Mouse (Mus musculus) layer of hippocampus, adult 18-20 months (tissue): ENCODE measurements around the gene Tubb4b. TPM values are rescaled to one million over a fixed set of nuclear protein-coding genes. Genes with fewer than 3 reads are reported as not detected.

ENCODE experiments used
- DNase-seq, 2 experiments: peaks; one replicate each; pipeline ENCODE4 v3.0.0; 2022; ENCODE audit warnings: low spot score in 2 of 2
- total RNA-seq, 2 experiments: library from RNA; stranded (reverse); gene quantifications; 2 replicates each; pipeline ENCODE4 v1.2.3; 2021

The Tubb4b gene
- total RNA-seq, 2 experiments from 2014 or later = 277 to 310 TPM

GRCm38 (mm10) chr2:25225811-25226379, 1.4 kb upstream of the Tubb4b start:
- no peak for DNase-seq

GRCm38 (mm10) chr2:25224766-25225752, 557 bp upstream of the Tubb4b start:
- DNase-seq = peak; percentile 100

- peak in 1 of 2 experiments; percentile 77 for DNase-seq
These were observed 616 bp downstream of the Tubb4b start for GRCm38 (mm10) chr2:25223681-25224491.

GRCm38 (mm10) chr2:25221331-25221772, 3.1 kb downstream of the Tubb4b start:
- no peak for DNase-seq

GRCm38 (mm10) chr2:25218445-25218844, 6.1 kb downstream of the Tubb4b start, which contains the start of gene Fam166a:
Fam166a (plus strand) TSS chr2:25218745.
- DNase-seq = no peak

DNA sequence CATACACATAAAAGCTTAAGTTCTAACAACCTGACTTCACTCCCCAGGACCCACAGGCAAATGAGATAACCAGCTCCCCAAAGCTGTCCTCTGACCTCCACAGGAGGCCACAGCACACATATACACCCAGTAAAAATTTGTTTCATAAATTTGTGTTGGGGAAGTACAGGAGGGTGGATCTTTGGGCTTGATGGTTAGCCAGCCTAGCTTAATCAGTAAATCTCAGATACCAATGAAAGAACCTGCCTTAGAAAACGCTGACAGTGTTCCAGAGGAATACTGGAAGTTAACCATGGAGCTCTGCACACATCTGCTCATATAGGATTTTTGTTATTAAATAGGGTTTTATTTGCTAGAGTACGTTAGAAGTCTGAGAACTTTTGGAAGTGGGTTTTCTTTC, 6.8 kb downstream of the Tubb4b start:
- DNase-seq = no peak

DNA sequence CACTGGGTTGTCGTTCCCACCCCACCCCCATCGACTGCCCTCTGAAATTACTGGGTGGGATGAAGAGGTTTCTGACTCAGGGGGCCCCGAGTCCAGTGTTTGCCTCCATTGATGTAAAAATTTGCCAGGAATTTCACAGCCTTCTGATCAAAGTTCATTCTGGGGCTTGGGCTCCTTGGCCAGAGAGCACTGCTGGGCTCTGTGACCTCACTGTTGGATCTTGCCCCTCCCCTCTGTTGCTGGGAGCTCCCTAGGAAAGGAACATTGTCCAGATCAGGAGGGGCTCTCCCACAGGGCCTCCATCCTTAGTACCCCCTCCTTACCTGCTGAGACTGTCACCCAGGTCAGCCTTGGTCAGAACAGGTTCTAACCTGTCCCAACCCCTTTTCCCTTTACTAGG, 10.1 kb downstream of the Tubb4b start, which contains the start of gene Stpg3:
Stpg3 (minus strand) TSS at position 194 of the 400 bp plus-strand sequence.
- DNase-seq = no peak

- DNase-seq = no peak
These were observed 11.1 kb downstream of the Tubb4b start for GRCm38 (mm10) chr2:25213266-25213865.

DNA sequence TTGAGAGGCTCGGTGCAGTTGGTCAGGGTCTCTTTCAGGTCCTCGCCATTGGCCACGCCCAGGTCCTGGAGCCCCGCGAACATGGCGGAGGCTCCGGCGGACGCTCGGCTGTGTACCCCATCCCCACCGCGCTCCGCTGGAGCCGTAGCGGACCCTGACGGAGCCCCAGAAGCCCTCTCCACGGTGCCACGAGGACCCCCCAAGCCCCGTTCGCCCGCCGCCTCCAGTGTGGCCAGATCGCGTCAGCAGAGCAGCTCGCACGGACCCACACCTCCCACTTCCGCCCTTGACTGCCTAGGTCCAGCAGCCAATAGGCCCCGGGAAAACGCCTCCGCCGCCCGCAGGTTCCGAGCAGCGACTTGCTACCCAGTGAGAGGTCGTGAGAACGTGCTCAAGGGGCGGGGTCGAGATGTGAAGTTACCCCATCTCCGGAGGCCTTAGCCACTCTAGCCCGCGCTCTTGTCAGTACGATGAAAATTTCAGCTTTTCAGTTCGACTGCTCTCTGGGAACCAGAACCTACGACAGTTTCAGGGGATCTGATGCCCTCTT, 13.3 kb downstream of the Tubb4b start, which contains the start of gene Nelfb:
Nelfb (minus strand) TSS at position 369 of the 550 bp plus-strand sequence.
- DNase-seq = peak; percentile 69 to 84

DNA sequence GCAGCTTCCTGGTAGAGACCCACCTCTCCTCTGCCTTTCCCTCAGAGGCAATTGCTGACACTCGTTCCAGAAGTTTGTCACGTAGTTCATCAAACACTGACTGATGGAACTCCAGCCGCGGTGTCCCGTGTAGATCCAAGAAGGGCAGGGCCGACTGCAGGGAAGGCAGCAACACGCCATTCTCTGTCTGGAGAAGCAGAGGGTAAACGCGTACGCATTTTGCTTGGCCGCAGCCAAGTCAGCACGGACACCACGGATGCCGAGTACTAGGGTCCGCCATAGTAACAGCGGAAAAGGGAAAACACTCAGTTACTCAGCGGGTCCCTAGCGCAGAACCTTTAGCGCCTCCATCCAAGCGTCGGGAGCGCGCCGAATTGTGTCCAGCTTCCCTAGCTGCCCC, 13.8 kb downstream of the Tubb4b start:
- DNase-seq = no peak

- no peak for DNase-seq
These were observed 16.9 kb downstream of the Tubb4b start for GRCm38 (mm10) chr2:25207593-25207992.

DNA sequence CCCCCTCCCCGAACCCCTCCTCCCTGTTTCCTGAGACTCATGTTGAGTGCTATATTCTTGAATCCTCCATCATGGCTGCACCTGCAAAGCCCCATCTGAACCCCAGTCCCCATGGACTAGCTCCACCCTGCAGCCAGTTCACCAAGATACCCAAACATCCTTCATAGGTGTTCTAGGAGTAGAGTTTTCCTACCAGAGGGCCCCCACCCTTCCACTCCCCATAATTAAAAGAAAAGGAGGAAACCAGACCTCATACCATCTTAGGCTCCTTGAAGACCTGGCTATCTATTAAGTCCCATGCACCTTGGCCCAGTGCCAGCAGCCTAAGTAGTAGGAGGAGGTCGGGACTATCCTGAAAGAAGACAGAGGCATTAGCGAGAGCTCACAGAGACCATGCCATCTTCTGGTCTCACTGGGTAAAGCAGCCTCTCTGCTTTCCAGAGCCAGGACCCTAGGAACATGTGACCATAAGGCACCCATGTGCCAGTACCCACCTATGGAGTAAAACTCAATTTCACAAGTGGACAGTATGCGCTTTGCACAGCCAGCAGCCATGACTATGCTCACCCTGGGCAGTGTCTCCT, 20.8 kb downstream of the Tubb4b start:
- no peak for DNase-seq

GRCm38 (mm10) chr2:25200631-25201030, 23.9 kb downstream of the Tubb4b start:
- DNase-seq = no peak

- DNase-seq = no peak
These were observed 26.6 kb downstream of the Tubb4b start for GRCm38 (mm10) chr2:25197946-25198345.

GRCm38 (mm10) chr2:25197191-25197590, 27.3 kb downstream of the Tubb4b start:
- DNase-seq = no peak

DNA sequence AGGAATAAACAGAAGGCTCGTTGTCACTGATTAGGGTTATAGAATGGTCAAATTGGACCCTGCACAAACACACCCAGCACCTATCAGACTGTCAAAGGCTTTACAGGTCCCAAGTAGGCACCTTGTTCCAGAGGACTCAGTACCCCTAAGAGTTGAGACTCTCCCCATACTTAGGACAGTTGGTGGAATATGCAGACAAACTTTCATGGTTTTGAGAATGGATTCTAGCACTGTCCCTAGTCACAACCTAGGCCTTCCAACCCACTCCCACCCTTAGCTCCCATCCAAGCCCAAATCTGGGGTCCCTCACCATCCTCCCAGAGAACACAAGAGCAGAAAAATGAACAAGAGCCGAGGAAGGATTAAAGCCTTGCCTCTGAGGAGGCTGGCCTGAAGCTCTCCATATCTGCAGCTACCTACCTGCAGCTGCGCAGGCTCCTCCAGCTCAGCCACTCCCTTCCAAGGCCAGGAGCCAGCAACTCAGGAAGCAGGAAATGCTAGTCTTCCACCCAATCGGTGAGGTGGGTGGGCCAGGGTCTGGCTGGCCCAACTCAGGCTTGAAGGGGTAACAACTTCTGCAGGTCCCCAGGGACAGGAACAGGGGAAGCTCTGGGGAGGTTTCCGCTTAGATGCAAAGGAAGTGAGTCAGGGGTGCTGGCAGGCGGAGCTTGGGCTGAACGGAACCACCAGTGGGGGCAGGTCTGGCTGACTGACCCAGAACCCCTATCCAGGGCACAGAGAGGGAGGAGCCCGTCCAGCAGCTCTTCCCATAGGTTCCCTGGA, 28.1 kb downstream of the Tubb4b start, which contains the start of gene Tor4a:
Tor4a (minus strand) TSS at position 715 of the 783 bp plus-strand sequence.
- DNase-seq = no peak

DNA sequence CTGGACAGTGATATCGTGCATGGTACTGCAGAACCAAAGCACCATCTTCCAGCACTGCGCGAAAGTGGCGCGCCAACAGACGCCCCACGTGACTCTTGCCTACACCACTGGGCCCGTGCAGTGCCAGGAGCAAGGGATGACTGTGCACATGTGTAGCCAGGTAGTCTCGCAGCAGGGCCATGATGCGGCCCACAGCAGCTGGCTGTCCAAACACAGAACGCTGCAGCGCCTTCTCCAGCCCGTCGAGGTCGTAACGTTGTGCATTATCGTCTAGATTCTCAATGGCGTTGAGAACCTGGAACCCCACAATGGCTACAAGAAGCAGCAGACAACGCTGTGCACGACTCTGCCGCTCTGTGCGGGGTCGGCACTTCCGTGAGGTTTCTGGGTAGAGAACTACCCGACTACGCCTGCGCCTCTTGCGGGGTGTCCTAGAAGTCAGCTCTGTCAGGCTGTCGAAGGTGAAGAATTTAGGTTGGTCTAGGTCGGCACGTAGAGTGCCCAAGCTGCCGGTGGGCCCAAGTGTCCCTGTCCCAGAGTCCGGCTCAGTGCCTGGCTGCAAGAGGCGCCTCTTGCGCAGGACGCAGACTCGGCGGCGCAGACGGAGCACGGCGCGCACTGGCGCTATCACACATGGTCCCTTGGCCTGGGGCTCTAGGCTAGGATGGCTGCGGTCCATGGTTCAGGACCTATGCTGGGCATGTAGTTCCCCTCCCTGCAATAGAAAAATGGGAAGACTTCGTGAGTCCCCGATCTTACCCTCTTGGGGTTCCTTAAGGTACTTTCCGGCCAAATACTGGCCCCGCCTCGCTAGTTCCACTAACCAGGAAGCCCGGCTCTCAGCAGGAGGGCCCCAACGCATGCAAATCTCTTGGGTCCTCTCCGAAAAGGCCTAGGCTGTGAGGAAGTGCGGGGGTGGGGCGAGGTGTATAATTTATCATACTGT, 29.0 kb downstream of the Tubb4b start:
- DNase-seq = no peak
